Mouse (Mus musculus) CD4-positive naive resting alpha-beta T cell, adult 76 days (primary cell): ENCODE results near the gene D630036H23Rik. TPM values are rescaled to one million over a fixed set of nuclear protein-coding genes. Genes with fewer than 3 reads are reported as not detected.

Experiments
- total RNA-seq: library from RNA; stranded (reverse); gene quantifications from one replicate; pipeline ENCODE4 v1.2.4, GENCODE M21; 2023

D630036H23Rik gene
- total RNA-seq, result not detected

DNA sequence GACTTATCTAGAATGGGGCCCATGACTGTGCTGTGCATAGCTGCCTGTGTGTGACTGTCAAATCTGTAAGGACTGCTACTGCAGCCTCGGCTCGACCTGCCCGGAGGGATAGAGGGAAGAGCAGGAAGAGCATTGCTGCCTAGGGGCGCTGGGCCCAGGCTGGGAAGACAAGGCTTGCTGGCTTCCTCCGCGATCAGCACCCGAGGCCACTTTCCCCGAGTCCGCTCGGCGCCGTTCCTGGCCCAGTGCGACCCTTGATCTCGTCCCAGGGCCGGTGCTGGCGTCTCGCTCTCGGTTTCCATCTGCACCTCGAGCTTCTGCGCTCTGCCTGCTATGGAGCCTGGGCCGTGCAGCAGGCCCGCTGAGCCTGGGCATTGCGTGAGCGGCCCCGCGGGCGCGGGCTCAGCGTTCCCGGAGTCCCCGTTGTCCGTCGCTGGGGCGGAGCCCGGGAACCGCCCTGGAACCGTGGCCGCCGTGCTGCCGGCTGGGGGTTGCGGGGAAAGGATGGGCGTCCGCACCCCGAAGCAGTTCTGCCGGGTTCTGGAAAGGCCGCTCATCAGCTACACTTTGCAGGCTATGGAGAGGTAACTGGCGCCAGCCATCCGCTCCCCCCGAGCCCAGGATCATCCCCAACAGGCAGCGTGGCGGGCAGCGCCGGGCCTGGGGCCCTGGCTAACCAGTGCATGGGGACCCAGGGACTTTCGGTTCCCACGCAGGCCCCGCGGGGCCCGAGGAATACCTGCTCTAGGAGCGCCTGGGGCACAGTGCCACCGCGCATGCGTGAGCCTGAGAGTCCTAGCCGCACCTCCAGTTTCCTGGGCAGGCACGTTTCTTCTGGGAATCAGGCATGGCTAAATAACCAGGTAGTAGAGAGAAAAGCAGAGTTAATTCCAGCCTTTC, at the start of gene D630036H23Rik, which contains the start of gene Ispd:
TSS of gene D630036H23Rik (minus strand) at position 741 of the 900 bp plus-strand sequence.
TSS of gene Ispd (plus strand) at position 10 of the 900 bp plus-strand sequence.

Other genes starting within 250 kb of the D630036H23Rik start
- 31.3 TPM for gene Ankmy2, start 225.1 kb downstream of the D630036H23Rik start, total RNA-seq
- 237 TPM for gene Bzw2, start 224.1 kb downstream of the D630036H23Rik start, total RNA-seq
- gene Lrrc72, start 128.8 kb downstream of the D630036H23Rik start, total RNA-seq, result not detected
- gene Sostdc1, start 68.0 kb downstream of the D630036H23Rik start, total RNA-seq, result not detected
- gene Ispd, start 731 bp downstream of the D630036H23Rik start, total RNA-seq, result 0.91 TPM